ENCODE assay signal across 8 mouse cellular contexts in the genomic region with DNA sequence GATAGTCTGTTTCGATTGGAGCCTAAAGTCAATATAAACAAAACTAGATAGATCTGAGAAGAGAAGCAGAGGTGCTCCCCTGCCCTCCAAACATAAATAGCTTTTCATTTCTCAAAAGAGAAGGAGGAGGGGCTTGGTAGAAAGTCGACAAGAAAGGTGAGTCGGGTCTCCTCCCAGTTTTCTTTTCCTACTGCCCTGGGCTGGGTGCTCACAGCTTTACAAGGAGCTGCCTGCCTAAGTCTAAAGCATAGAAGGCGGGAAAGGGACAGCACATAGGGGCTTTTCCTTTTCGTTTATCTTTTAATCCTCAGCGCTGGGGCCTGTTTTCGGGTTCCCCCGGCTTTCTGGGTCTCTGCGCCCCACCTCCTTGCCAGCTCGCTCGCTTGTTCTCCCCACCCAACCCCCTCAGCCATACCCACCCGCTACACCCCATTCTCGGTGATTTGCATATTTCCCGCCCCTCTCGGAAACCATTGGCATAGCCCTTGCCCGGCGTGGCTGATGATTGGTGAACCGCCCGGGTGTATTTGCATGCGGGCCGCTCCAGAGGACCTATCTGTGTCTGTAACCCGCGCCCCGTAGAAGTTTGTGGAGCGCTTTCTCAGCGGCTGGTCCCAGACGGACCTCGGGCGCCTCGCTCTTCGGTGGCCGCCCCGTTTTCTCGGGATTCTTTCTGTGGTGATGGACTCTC. TPM values are rescaled to one million over a fixed set of nuclear protein-coding genes. Genes with fewer than 3 reads are reported as not detected.
A peak's percentile ranks its signal among the peaks of the same experiment; 100 is the strongest.
DNase-seq lines count a peak whose midpoint lies in the region; ATAC-seq lines count a peak whose summit lies in the region.

TSS of gene Abtb2 (plus strand) at position 579 of the 691 bp plus-strand sequence.

- peak; percentile 95 for ATAC-seq in heart, embryonic 15.5 days (replicated peaks; ENCODE audit: insufficient number of reproducible peaks, insufficient read depth, low FRiP score, low read depth)
- ATAC-seq in liver, embryonic 13.5 days (ENCODE audit: low read depth) = peak; percentile 97
- ATAC-seq in stomach, embryonic 14.5 days (ENCODE audit: insufficient number of reproducible peaks, insufficient read depth, low FRiP score, low read depth) = peak; percentile 94

- peak within 1 kb of the TSS; percentile 93 for H3K4me2 ChIP-seq in heart, embryonic 15.5 days
- H3K4me2 ChIP-seq in liver, embryonic 13.5 days = peak within 1 kb of the TSS; percentile 91
- peak within 1 kb of the TSS; percentile 97 for H3K4me2 ChIP-seq in stomach, embryonic 14.5 days (replicated peaks; ENCODE audit: low read depth, low read length)

- H3K4me1 ChIP-seq in forebrain, embryonic 10.5 days = peaks cover 59% of the 10 kb centered on the region
- H3K4me1 ChIP-seq in heart, embryonic 15.5 days (replicated peaks) = peaks cover 26% of the 10 kb centered on the region
- H3K4me1 ChIP-seq in liver, embryonic 13.5 days (replicated peaks) = peaks cover 39% of the 10 kb centered on the region
- H3K4me1 ChIP-seq in stomach, embryonic 14.5 days (ENCODE audit: control insufficient read depth, insufficient read depth, low read length) = peaks cover 22% of the 10 kb centered on the region

- no peaks in the 10 kb centered on the region for H3K36me3 ChIP-seq in forebrain, embryonic 10.5 days (replicated peaks)
- no peaks in the 10 kb centered on the region for H3K36me3 ChIP-seq in heart, embryonic 15.5 days
- no peaks in the 10 kb centered on the region for H3K36me3 ChIP-seq in liver, embryonic 13.5 days
- H3K36me3 ChIP-seq in stomach, embryonic 14.5 days (ENCODE audit: control insufficient read depth, insufficient read depth, low read length) = no peaks in the 10 kb centered on the region

- peak within 1 kb of the TSS; percentile 86 for H3K27ac ChIP-seq in forebrain, embryonic 10.5 days
- peak within 1 kb of the TSS; percentile 94 for H3K27ac ChIP-seq in heart, embryonic 15.5 days
- peak within 1 kb of the TSS; percentile 72 for H3K27ac ChIP-seq in liver, embryonic 13.5 days
- peak within 1 kb of the TSS; percentile 82 for H3K27ac ChIP-seq in stomach, embryonic 14.5 days (ENCODE audit: low read length)

- H3K9ac ChIP-seq in heart, embryonic 15.5 days = peak within 1 kb of the TSS; percentile 93
- peak within 1 kb of the TSS; percentile 72 for H3K9ac ChIP-seq in liver, embryonic 13.5 days
- H3K9ac ChIP-seq in stomach, embryonic 14.5 days (replicated peaks; ENCODE audit: low read depth, low read length) = peak within 1 kb of the TSS; percentile 55

- DNase-seq in CD4-positive, CD25-positive, alpha-beta regulatory T cell, adult 2 months (ENCODE audit: low read depth, low spot score) = peak; percentile 95
- DNase-seq in c-Kit-positive CD71-negative TER-119-negative erythroid progenitor cells, embryonic 14.5 days (ENCODE audit: low read depth) = peak; percentile 90
- peak; percentile 95 for DNase-seq in forebrain, embryonic 10.5 days (ENCODE audit: extremely low spot score, low spot score)
- DNase-seq in kidney, postnatal 25 days = peak; percentile 96 to 97
- peak; percentile 92 for DNase-seq in liver, embryonic 13.5 days
- peak; percentile 81 to 89 for DNase-seq in natural killer cell, adult 2 months (ENCODE audit: low spot score in 2 of 2)

- WGBS in forebrain, embryonic 10.5 days = under 1% methylated on average over 34 of the region's 34 CpGs
- under 1% methylated on average over 34 of the region's 34 CpGs for WGBS in heart, embryonic 15.5 days
- WGBS in liver, embryonic 13.5 days (ENCODE audit: insufficient replicate concordance) = under 1% methylated on average over 34 of the region's 34 CpGs
- under 1% methylated on average over 34 of the region's 34 CpGs for WGBS in stomach, embryonic 14.5 days

- peak within 1 kb of the TSS; percentile 75 for H3K4me3 ChIP-seq in forebrain, embryonic 10.5 days
- H3K4me3 ChIP-seq in heart, embryonic 15.5 days = peak within 1 kb of the TSS; percentile 81
- peak within 1 kb of the TSS; percentile 70 for H3K4me3 ChIP-seq in liver, embryonic 13.5 days (replicated peaks)
- H3K4me3 ChIP-seq in stomach, embryonic 14.5 days (ENCODE audit: low read depth, low read length) = peak within 1 kb of the TSS; percentile 58

- H3K9me3 ChIP-seq in forebrain, embryonic 10.5 days = no peaks in the 10 kb centered on the region
- no peaks in the 10 kb centered on the region for H3K9me3 ChIP-seq in heart, embryonic 15.5 days (replicated peaks)
- no peaks in the 10 kb centered on the region for H3K9me3 ChIP-seq in liver, embryonic 13.5 days (replicated peaks)
- H3K9me3 ChIP-seq in stomach, embryonic 14.5 days (ENCODE audit: control insufficient read depth, low read depth, low read length) = no peaks in the 10 kb centered on the region

- H3K27me3 ChIP-seq in forebrain, embryonic 10.5 days (ENCODE audit: poor library complexity, severe bottlenecking) = peaks cover 62% of the 10 kb centered on the region
- peaks cover 7% of the 10 kb centered on the region for H3K27me3 ChIP-seq in heart, embryonic 15.5 days
- H3K27me3 ChIP-seq in liver, embryonic 13.5 days = peaks cover 90% of the 10 kb centered on the region
- no peaks in the 10 kb centered on the region for H3K27me3 ChIP-seq in stomach, embryonic 14.5 days (ENCODE audit: control insufficient read depth, insufficient read depth, low read length)

RNA-seq across cellular contexts. Expression of gene Abtb2, which starts in this region (rescaled TPM):
- 11.5 and 12.9 TPM in 2 replicates for polyA plus RNA-seq in forebrain, embryonic 10.5 days (2016; fragmentation: Nextera tagmentation; extraction: Ambion mirVana)
- polyA plus RNA-seq in heart, embryonic 15.5 days (2015; fragmentation: Nextera tagmentation; extraction: Ambion mirVana) = 20.2 and 21.4 TPM in 2 replicates
- polyA plus RNA-seq in liver, embryonic 13.5 days (2015; fragmentation: Nextera tagmentation; extraction: Ambion mirVana) = 1.9 and 2.6 TPM in 2 replicates
- 4.0 and 4.4 TPM in 2 replicates for polyA plus RNA-seq in stomach, embryonic 14.5 days (2014; fragmentation: Nextera tagmentation; extraction: Ambion mirVana)

Comparison
In these comparisons a context has a peak if more than half of its experiments do, and no peak if none do; other contexts are left out.
1. Peak in every context shown above with its lines: DNase-seq, ATAC-seq, H3K4me3 ChIP-seq and H3K27ac ChIP-seq.